Mouse (Mus musculus) E14TG2a.4 (cell line): ENCODE measurements at regions not wholly inside any gene's neighbourhood (a gene's known extent, or its start where the extent isn't known, plus 50 kb on each side); places are given as distances from the start of the nearest gene placed in this dataset.

Experiments used
- CTCF ChIP-seq: conservative IDR thresholded peaks from 2 replicates; pipeline ENCODE4 v1.5.1; 2014; ENCODE audit warnings: low read length
- NANOG ChIP-seq: IDR thresholded peaks from 2 replicates; pipeline ENCODE4 v1.6.1; 2014; ENCODE audit warnings: borderline replicate concordance, low read length, mixed read lengths
- POU5F1 ChIP-seq: IDR thresholded peaks from 2 replicates; pipeline ENCODE4 v1.6.1; 2014; ENCODE audit warnings: low read length, borderline replicate concordance

GRCm38 (mm10) chr4:33799831-33800230 is 124.6 kb upstream of the Cnr1 start:
- no peak for TF ChIP-seq CTCF
- TF ChIP-seq NANOG, result no peak
- no peak for TF ChIP-seq POU5F1
